Mouse (Mus musculus): ENCODE results near the gene Zswim3.
"Not testable (repeated sequence)": the region's sequence is repeated elsewhere in the genome, so short reads cannot be mapped to it uniquely, and the experiment has no call there.

Gene Zswim3

DNA sequence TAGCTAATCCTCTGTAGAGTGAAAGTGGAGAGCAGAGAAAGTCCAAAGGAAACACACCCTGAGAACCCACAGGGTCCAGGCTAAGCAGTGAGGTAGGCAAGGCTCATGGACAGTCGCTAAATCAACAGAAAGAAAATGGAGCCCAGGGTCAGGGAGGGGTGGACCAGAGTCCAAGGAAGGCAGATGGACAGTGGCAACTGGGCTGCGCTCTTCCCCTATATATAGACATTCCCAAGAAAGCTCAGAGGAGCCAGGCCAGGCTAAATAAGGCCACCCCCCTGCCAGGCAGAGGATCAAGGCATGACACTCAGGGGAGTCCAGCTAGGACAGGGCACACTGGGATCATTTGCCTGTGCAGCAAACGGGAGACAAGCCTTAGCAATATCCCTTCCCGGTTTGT, 23.0 kb upstream of the Zswim3 start:
- no peak for DNase-seq (ENCODE audit: low spot score in 2 of 2)

DNA sequence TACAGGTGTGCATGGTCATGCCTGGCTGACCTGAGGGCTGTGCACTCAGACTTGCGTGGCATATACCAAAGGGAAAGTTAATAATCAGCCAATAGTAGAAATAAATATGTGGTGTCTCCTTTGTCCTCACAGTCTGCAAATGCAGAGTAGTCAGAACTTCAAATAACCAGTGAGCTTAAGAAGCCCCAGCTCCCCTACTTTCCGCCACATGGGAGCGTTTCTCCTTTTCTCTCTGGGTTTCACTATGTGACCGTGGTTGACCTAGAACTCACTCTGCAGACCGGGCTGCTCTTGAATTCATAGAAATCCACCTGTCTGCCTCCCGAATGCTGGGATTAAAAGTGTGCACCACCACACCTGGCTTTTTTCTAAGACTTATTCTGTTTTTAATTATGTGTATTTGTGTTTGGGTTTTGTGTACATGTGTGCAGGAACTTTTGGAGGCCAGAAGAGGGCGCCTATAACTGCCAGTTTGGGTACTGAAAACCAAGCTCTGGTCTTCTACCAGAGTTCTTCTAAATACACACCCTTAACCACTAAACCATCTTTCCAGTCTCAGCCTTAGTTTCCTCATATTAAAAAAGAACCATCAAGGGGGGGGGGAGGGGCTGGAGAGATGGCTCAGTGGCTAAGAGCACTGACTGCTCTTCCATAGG, 20.8 kb upstream of the Zswim3 start:
- no peak for DNase-seq (ENCODE audit: low spot score in 2 of 2)

DNA sequence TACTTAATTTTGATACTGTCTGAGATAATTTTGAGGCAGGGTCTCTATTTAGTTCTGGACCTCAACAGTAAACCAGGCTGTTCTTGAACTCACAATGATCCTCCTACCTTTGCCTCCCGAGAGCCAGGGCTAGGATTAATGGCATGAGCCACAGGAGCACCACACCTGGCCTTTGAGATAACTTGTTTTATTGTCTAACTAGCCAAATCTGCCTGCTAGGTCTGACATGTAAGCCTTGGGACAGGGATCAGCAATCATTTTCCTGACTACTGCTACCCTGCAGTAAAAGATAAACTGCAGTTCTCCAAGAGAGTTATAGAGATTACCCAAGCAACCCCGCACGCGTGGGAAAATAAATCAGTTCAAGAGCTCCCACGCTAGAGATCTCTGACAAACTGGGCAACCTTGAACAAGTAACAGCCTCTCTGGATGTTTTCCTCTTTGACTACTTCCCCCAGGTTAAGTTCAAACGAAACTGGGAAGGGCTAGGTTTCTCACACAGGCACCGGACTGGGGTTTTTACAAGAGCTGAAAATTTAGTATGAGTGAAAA, 20.0 kb upstream of the Zswim3 start:
- no peak for DNase-seq (ENCODE audit: low spot score in 2 of 2)

DNA sequence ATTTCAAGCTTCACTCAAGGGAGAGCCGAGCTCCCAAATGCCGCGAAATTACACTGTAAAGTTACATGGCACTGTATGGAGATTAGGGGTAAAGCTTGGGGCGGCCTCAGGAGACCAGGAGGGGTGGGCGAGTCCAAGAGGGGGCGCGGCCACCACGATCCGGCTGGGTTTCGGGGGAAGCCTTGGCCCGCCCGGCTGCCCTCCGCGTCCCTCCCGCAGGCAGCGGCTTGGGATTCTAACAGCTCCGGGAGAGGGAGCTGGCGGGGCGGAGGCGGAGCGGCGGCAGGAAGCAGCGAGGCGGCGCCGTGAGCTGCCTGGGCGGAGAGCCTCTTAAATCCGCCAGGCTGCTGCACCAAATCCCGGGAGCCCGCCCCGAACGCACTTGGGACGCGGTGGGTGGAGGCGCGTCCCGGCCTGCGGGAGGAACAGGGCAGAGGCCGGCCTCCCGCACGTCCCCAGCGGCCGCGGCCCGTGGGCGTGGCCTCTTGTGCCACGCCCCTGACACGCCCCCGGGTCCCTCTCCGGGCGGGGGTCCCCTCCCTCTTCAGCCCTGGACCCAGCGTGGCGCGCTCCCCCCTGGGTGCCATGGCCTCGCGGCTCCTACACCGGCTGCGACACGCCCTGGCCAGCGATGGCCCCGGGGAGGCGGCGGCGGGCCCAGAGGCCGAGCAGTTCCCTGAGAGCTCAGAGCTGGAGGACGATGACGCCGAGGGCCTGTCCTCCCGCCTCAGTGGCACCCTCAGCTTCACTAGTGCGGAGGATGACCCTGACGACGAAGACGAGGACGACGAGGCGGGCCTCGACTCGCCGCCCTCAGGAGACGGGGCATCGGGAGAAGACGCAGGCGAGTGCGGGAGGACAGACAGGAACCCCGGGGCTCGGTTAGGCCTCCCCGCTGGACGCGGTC, 19.2 kb upstream of the Zswim3 start, which contains the start of gene Snx21:
Snx21 (plus strand) TSS at position 343 of the 907 bp plus-strand sequence.
- DNase-seq (ENCODE audit: low spot score in 2 of 2), result peak; percentile 81 to 89

DNA sequence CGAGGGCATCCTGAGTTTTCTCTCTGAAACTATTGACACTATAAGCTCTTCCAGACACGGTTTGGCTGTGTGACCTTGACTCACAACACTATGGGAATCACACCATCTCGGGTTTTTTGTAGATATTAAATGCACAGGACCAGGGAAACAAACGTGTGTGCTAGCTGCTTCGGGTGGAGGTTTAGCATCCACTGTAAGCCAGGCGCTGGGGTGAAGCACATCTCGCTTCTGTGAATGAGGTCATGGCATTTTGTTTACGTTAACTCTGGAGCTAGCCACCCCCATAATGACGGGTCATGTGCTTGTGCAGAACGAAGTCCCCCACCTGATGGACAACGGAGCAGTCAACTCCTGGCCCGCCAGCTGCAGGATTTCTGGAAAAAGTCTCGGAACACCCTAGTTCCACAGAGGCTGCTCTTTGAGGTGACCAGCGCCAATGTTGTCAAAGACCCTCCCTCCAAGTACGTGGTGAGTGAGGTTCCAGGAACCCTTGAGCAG, 18.5 kb upstream of the Zswim3 start:
- DNase-seq (ENCODE audit: low spot score in 2 of 2), result no peak

DNA sequence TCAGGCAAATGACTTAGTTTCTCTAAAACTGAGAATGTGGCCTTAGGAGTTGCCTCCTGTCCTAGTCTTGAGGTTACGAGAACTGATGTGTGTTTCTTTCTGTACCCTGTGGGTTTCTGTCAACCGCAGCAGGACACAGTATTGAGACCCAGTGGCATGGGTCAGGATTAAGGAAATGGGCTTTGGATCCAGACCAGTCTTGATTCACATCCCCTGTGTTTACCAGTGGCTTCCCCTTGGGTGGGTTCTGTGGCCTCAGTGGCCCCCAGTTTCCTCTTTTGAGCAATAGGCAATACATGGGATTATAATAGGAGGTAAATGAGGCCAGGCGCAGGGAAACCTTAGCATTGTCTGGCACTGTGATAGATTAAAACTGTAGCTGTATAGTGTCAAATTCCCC, 17.9 kb upstream of the Zswim3 start:
- no peak for DNase-seq (ENCODE audit: low spot score in 2 of 2)

DNA sequence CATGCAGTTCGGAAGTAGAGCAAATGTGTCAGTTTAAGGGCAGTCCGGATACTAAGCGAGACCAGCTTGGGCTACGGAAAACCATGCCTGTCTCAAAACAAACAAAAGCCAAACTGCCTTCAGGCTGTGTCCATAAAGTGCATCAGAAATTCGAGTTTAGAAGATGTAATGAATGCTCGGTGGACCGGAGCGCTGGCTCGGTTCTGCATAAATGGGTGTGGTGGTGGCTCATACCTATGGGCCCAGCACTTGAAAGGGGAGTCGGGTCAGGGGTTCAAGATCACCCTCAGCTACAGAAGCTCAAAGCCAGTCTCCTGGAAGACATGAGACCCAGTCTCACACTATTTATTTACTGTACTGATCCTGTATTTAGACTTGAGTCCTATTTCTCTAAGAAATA, 17.1 kb upstream of the Zswim3 start:
- DNase-seq (ENCODE audit: low spot score in 2 of 2), result no peak

DNA sequence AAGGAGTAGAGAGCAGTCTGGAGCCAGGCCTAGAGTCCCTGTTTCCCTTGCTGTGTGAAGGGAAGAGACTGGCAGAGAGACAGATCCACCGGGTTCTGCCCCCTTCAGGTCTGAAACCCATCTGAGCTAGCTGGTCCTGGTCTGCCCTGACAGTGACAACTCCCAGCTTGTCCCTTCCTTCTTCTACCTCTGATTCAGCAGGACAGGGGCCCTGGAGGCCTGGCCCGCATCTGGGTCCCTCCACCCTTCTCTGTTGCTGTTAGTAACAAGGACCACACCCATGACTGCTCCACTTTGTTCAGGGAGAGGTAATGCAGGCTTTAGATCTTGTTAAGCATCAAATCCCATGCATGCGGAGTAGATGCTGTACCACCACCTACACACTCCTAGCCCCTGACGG, 16.5 kb upstream of the Zswim3 start:
- DNase-seq (ENCODE audit: low spot score in 2 of 2), result no peak

DNA sequence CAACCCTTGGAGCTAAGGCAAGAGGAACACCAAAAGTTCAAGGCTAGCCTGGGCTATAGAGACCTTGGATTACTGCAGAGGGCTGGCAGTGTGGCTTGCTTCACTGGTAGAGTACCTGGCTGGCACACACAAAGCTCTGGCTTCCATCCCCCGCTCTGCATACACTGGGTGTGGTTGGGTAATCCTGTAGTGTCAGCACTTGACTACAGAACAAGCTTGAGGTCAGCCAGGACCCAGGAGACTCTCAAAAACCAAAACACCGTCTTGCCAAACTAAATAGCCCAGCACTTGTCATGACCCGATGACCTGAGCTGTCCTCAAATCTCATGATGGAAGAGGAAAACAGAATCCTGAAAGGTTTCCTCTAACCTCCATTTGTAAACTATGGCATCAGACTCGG, 14.4 kb upstream of the Zswim3 start:
- no peak for DNase-seq (ENCODE audit: low spot score in 2 of 2)

DNA sequence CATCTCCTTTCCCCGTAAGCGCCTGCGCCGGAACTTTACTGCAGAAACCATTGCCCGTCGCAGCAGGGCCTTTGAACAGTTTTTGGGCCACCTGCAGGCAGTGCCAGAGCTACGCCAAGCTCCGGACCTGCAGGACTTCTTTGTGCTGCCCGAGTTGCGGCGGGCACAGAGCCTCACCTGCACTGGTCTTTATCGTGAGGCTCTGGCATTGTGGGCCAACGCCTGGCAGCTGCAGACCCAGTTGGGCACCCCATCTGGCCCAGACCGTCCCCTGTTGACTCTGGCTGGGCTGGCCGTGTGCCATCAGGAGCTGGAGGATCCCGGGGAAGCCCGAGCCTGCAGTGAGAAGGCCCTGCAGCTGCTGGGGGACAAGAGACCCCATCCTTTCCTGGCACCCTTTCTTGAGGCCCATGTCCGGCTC, 13.0 kb upstream of the Zswim3 start:
- no peak for DNase-seq (ENCODE audit: low spot score in 2 of 2)

DNA sequence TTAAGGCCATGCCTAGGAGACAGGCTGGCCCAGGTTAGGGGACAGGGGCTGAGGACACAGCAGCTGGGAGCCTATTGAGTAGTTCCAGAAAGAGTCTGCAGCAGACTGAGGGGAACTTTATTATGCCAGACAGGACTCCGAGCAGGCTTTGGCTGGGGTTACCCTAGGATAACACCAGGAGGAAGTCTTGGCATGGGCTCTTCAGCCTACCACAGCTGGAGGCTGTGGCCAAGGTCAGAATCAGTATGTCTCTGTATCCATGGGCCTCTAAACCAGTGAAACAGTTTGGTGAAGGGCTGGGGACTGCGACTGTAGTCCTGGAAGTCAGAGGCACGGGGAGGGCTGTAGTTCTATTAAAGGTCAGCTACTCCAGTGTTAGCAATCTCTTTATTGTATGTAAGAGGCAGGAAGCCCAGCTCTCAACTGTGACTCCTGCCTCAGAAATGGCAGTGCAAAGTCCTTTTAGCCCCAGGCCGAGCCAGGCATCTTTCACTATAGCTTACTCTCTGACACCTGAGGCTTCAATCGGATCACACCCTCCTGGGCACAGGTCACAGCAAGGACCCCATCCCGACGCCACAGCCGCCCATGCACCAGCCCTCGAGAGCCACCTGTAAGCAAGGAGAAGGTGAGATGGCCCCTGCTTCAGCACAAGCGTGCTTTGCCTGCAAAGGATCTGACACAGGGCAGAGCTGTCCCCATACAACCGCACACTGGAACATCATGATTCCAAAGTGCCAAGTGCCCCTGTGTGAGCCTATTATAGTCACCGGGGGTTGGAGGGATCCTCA, 12.3 kb upstream of the Zswim3 start:
- DNase-seq (ENCODE audit: low spot score in 2 of 2), result no peak

DNA sequence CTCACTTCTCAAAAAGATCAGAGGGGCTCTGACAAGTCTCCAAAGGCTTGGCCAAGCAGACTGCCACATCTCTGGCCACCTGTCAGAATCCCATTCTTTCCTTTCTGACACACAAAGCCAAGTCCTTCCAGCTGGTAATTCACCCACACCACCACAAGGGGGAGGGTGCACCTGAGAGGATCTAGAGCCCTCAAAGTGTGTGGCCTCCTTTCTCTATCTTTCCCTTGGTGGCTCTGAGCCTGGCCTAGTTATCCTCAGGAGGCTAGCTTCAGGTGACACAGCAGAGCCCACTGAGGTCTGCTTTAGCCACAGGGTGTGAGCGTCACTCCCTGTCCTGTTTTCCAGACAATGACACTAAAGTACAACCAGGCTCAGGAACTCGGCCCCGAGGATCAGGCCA, 11.7 kb upstream of the Zswim3 start:
- no peak for DNase-seq (ENCODE audit: low spot score in 2 of 2)

DNA sequence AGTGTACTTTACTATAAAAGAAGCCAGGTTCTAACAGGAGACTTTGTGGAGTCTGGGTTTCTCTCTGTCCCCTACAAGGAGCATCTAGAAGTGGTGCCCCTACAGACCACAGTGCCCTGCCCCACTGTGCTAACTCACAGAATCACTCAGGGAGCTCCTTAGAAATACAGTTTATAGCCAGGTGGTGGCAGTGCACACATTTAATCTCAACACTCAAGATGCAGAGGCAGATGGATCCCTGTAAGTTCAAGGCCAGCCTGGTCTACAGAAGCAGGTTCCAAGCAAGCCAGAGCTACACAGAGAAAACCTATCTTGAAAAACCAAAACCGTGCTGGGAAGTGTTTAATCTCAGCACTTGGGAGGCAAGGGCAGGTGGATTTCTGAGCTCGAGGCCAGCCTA, 11.1 kb upstream of the Zswim3 start:
- DNase-seq (ENCODE audit: low spot score in 2 of 2), result no peak

DNA sequence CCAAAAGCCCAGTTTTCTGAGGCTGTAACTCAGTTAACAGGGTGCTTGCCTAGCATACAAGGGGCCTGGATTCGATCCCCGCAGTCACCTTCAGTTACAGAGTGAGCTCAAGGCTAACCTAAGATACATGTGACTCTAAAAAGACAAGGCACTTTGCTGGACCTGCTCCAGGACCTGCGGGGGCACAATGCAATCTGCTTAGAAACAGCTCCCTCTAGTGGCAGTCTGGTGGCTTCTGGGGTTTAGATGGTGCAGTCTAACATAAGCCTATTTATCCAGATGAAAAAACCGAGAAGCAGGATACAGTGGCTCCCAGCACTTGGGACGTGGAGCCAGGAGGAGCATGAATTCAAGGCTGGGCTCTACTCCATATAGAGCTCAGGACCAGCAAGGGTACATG, 10.6 kb upstream of the Zswim3 start:
- peak; percentile 72 to 85 for DNase-seq (ENCODE audit: low spot score in 2 of 2)

DNA sequence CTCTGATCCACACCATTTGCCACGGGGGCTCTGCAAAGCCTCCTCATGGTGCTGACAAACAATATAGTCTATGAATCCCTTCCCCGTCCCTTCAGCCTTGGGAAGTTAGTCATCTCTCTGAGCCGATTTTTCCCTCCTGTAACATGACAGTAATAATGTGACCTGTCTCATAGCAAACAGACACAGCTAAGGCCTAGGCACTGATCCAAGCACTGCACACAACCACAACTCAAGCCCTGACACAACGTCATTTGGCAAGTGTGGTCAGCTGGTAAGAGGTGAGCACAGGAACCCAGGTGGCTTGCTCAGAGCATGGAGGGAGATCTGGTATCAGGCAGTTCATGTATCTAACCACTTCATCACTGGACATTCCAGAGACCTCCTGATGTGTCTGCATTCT, 9.0 kb upstream of the Zswim3 start:
- no peak for DNase-seq (ENCODE audit: low spot score in 2 of 2)

DNA sequence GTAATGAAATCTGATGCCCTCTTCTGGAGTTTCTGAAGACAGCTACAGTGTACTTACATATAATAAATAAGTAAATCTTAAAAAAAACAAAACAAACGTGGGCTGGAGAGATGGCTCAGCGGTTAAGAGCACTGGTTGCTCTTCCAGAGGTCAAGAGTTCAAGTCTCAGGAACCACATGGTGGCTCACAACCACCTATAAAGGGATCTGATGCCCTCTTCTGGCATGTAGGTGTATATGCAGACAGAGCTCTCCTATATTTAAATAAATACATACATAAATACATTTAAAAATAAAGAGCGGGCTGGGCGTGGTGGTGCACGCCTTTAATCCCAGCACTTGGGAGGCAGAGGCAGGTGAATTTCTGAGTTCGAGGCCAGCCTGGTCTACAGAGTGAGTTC, 6.3 kb upstream of the Zswim3 start:
- not testable (repeated sequence) for DNase-seq (ENCODE audit: low spot score in 2 of 2)

DNA sequence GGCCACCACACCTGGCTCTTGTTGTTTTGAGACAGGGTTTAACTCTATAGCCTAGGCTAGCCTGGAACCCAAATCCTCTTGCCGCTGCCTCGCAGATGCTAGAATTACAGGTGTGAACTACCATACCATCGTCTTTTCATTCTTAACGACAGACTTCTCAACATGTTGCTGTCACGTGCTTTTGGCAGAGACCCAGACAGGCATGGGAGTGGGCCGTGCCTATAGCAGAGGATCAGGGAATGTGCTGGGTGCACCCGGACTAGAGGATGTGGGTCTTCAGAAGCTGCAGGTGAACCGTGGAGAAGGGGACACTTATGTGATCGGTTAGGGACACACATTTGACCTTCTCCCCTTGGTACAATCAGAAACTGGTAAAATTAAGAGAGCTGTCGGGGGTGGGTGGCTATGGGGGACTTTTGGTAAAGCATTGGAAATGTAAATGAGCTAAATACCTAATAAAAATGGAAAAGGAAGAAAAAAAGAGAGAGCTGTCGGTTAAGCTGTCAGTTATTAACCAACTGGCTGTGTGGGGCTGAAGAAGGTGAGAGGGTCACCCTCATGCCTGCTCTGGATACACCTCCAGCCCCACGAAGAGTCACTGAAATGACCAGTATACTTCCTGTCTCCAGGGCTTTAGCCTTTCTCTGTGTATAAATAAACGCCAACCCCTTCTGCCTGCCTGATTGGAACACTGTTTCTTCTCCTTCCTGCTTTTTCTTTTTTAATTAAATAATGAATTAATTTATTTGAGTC, 4.5 kb upstream of the Zswim3 start:
- DNase-seq (ENCODE audit: low spot score in 2 of 2), result no peak

DNA sequence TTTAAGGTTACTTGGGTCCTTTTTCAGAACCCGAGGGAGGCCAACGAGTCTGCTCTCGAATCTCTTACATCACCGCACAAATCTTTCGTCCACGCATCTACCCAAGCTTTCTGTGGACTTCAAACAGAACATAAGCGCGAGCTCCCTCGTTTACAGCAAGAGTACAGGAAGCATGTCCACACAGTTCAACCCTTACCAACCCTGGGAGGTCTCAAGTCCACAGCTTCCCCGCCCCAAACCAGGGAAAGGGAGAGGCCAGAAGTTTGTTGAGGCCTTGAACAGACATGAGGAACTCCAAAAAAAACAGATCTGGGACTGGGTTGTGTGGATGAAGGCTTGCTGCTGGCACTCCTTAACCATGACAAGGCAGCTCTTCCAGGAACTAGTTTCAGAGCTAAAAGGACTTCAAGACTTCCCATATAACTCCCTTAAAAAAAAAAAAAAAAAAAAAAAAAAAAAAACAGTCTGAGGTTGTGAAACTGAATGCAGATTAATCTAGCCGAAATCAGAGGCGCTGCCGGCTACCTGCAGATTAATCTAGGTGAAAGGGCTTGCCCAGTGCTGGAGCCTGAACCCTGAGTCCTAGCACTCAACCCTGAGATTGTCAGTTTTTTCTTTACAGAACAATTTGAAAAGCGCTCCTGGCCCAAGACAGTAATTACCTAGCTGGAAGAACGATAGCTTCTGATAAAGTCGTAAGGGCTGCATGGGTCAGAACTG, 1.5 kb upstream of the Zswim3 start:
- DNase-seq (ENCODE audit: low spot score in 2 of 2), result no peak

DNA sequence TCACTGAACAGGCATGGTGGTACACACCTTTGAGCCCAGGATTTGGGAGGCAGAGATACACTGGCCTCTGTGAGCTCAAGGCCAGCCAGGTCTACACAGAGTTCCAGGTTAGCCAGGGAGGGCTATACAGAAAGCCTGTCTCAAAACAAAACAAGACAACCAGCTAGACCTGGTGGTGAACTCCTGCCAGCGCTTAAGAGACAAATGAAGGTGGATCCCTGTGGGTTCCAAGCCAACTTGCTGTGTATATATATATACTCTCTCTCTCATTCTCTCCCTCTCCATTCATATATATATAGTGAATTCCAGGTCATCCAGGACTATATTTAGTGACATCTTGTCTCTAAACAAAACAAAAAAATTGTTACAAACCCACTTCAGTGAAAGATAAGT, 981 bp upstream of the Zswim3 start:
- DNase-seq (ENCODE audit: low spot score in 2 of 2), result no peak

DNA sequence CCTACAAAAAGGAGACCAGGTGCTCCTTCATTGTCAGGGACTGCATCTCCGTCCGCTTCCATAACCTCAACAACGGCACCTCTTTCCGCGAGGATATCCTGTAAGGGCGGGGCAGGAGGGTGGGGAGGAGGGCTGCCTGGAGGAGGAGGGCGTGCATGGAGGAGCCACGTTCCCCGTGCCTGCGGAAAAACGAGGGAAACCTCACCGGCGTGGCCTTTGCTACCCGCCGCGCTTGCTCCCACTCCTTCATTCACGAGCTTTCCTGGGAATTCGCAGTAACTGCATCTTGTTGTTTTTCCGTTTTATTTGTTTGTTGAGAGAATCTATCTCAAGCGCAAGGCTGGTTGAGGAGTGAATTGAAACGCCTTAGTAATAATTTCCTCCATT, 427 bp downstream of the Zswim3 start:
- no peak for DNase-seq (ENCODE audit: low spot score in 2 of 2)

DNA sequence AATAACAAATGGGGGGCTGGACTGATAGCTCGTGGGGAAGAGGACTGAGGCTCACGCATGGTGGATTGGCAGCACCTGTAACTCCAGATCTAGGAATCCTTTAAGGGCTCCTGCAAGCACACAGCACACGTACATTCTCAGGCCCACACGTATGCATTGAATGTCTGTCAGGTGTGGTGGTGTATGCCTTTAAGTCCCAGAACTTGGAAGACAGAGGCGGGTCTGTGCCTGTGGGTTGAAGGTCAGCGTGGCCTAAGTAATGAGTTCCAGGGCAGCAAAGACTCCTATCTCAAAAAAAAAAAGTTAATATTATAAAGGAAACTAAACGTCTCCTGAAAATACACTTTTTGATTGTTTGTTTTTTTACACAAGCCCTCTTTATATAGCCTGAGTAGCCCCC, 1.7 kb downstream of the Zswim3 start:
- no peak for DNase-seq (ENCODE audit: low spot score in 2 of 2)

Data from urinary bladder, postnatal 4 days (tissue).